Mouse (Mus musculus) CH12.LX (cell line): ENCODE measurements at regions not wholly inside any gene's neighbourhood (a gene's known extent, or its start where the extent isn't known, plus 50 kb on each side); places are given as distances from the start of the nearest gene placed in this dataset.

Experiments used
- DNase-seq: peaks from one replicate; pipeline ENCODE4 v3.0.0-alpha.2; 2013; ENCODE audit errors: extremely low read depth
- H3K27ac ChIP-seq: 2 replicates; pipeline ENCODE4 v1.5.1; 2012; ENCODE audit warnings: low read depth, mild to moderate bottlenecking, control low read depth, moderate library complexity; ENCODE audit not compliant: insufficient read depth
- H3K27me3 ChIP-seq: replicated peaks from 2 replicates; pipeline ENCODE3; 2012; ENCODE audit warnings: inconsistent platforms
- H3K36me3 ChIP-seq, 2 experiments: replicated peaks in 1 of 2; 2 replicates each; pipeline versions ENCODE3 to v1.6.1; 2012; ENCODE audit warnings: inconsistent platforms in 1 of 2, low read length in 1 of 2, mild to moderate bottlenecking in 1 of 2, mixed read lengths in 1 of 2, moderate library complexity in 1 of 2; ENCODE audit not compliant: control insufficient read depth in 1 of 2, insufficient read depth in 1 of 2
- H3K4me1 ChIP-seq, 2 experiments: 2 replicates each; pipeline ENCODE4 v1.6.1; 2012; ENCODE audit warnings: inconsistent platforms in 1 of 2, moderate library complexity in 1 of 2; ENCODE audit not compliant: insufficient read depth in 2 of 2, control insufficient read depth in 1 of 2
- H3K4me2 ChIP-seq: 2 replicates; pipeline ENCODE4 v1.6.1; 2012; ENCODE audit warnings: low read depth, mild to moderate bottlenecking, control low read depth; ENCODE audit not compliant: poor library complexity, insufficient read depth, severe bottlenecking
- H3K4me3 ChIP-seq, 3 experiments: fragments of 150-350 bp in 1 of 3; sonication (generic) in 1 of 3; replicated peaks in 1 of 3; 2 replicates each; pipeline versions ENCODE3 to v1.5.1; 2011 to 2012; ENCODE audit warnings: low read depth in 2 of 3, low read length in 2 of 3, mild to moderate bottlenecking in 2 of 3, moderate library complexity in 2 of 3, control low read depth in 1 of 3, improper control_type of control experiment in 1 of 3, inconsistent platforms in 1 of 3, mixed read lengths in 1 of 3; ENCODE audit not compliant: poor library complexity in 1 of 3
- H3K79me2 ChIP-seq: replicated peaks from 2 replicates; pipeline ENCODE4 v1.6.1; 2012; ENCODE audit warnings: mild to moderate bottlenecking, moderate library complexity; ENCODE audit not compliant: control insufficient read depth, poor library complexity, insufficient read depth, severe bottlenecking; ENCODE audit errors: extremely low read depth
- H3K9ac ChIP-seq: 2 replicates; pipeline ENCODE4 v1.6.1; 2012; ENCODE audit warnings: low read depth, mild to moderate bottlenecking, control low read depth, moderate library complexity; ENCODE audit not compliant: insufficient read depth
- H3K9me3 ChIP-seq: replicated peaks from 2 replicates; pipeline ENCODE3; 2012; ENCODE audit warnings: low read length, inconsistent platforms, mixed read lengths
- BHLHE40 ChIP-seq: IDR thresholded peaks from 2 replicates; pipeline ENCODE4 v1.6.1; 2011; ENCODE audit warnings: mild to moderate bottlenecking, low read depth, low read length, improper control_type of control experiment
- CHD1 ChIP-seq: IDR thresholded peaks from 2 replicates; pipeline ENCODE4 v1.6.1; 2012; ENCODE audit warnings: low read depth, low read length, improper control_type of control experiment, inconsistent platforms
- E2F4 ChIP-seq: IDR thresholded peaks from 2 replicates; pipeline ENCODE4 v1.6.1; 2011; ENCODE audit warnings: low read depth, low read length, improper control_type of control experiment; ENCODE audit not compliant: insufficient replicate concordance
- ELF1 ChIP-seq: IDR thresholded peaks from 2 replicates; pipeline ENCODE4 v1.6.1; 2014; ENCODE audit warnings: low read depth, mild to moderate bottlenecking, inconsistent platforms, low read length, improper control_type of control experiment
- EP300 ChIP-seq: IDR thresholded peaks from 2 replicates; pipeline ENCODE4 v1.6.1; 2011; ENCODE audit warnings: low read length, improper control_type of control experiment
- GABPA ChIP-seq: IDR thresholded peaks from 2 replicates; pipeline ENCODE4 v1.6.1; 2012; ENCODE audit warnings: low read depth, low read length, improper control_type of control experiment, inconsistent platforms; ENCODE audit not compliant: insufficient replicate concordance
- IRF4 ChIP-seq: IDR thresholded peaks from 2 replicates; pipeline ENCODE4 v1.6.1; 2014; ENCODE audit warnings: low read depth, mild to moderate bottlenecking, inconsistent platforms, low read length, improper control_type of control experiment
- MAFK ChIP-seq: IDR thresholded peaks from 2 replicates; pipeline ENCODE4 v1.6.1; 2011; ENCODE audit warnings: low read length, improper control_type of control experiment; ENCODE audit not compliant: insufficient replicate concordance
- MAZ ChIP-seq: IDR thresholded peaks from 2 replicates; pipeline ENCODE4 v1.6.1; 2012; ENCODE audit warnings: low read depth, mild to moderate bottlenecking, inconsistent platforms, low read length, improper control_type of control experiment, moderate library complexity
- PAX5 ChIP-seq: IDR thresholded peaks from 2 replicates; pipeline ENCODE4 v1.6.1; 2012; ENCODE audit warnings: low read length, inconsistent platforms, mixed read lengths
- POLR2AphosphoS2 ChIP-seq: IDR thresholded peaks from 2 replicates; pipeline ENCODE4 v1.6.1; 2011; ENCODE audit warnings: low read depth, low read length, improper control_type of control experiment
- SMC3 ChIP-seq: IDR thresholded peaks from 2 replicates; pipeline ENCODE4 v1.6.1; 2011; ENCODE audit warnings: low read depth, low read length, improper control_type of control experiment
- TBP ChIP-seq: conservative IDR thresholded peaks from 2 replicates; pipeline ENCODE4 v1.6.1; 2011; ENCODE audit warnings: low read depth, low read length, improper control_type of control experiment
- TCF12 ChIP-seq: IDR thresholded peaks from 2 replicates; pipeline ENCODE4 v1.6.1; 2014; ENCODE audit warnings: low read depth, mild to moderate bottlenecking, inconsistent platforms, low read length, improper control_type of control experiment
- UBTF ChIP-seq: IDR thresholded peaks from 2 replicates; pipeline ENCODE4 v1.6.1; 2012; ENCODE audit warnings: low read depth, mild to moderate bottlenecking, inconsistent platforms, low read length, improper control_type of control experiment, moderate library complexity
- dilution Hi-C: fragments of 300-500 bp; cut with MboI; formaldehyde crosslinking; loops from 2 replicates; pipeline ENCODE4 v1.14.3; 2020; ENCODE audit warnings: low sequenced_read_pairs; ENCODE audit not compliant: extremely low pct_unique_long_range_greater_than_20kb, extremely low pct_ligation_motif_present
- in situ Hi-C: fragments of 300-500 bp; cut with MboI; formaldehyde crosslinking; loops from 3 replicates; pipeline ENCODE4 v1.14.3; 2019; ENCODE audit warnings: low sequenced_read_pairs, low pct_ligation_motif_present, low pct_unique_long_range_greater_than_20kb, mixed read lengths

GRCm38 (mm10) chr16:25615229-25615628 is 68.3 kb upstream of the Trp63 start:
- Histone ChIP-seq H3K4me3 (no peak overlapping the region), H3K9ac (no peak overlapping the region), H3K79me2 (no peaks in the 10 kb centered on the region), H3K9me3 (no peaks in the 10 kb centered on the region), H3K27me3 (no peaks in the 10 kb centered on the region), H3K27ac (no peak overlapping the region), H3K4me1 (peaks cover 4 to 9% of the 10 kb centered on the region in 2 experiments), H3K4me2 (no peak overlapping the region), H3K36me3 (no peaks in the 10 kb centered on the region)
- dilution Hi-C loops (no loop called here), in situ Hi-C loops (no loop called here)
- no peak for DNase-seq
- TF ChIP-seq GABPA (no peak), PAX5 (no peak), CHD1 (no peak), TCF12 (no peak), UBTF (no peak), SMC3 (no peak), E2F4 (no peak), MAZ (no peak)

- dilution Hi-C loops, result no loop called here
- no peaks in the 10 kb centered on the region for H3K36me3 ChIP-seq
- no peak overlapping the region for H3K4me3 ChIP-seq
- TF ChIP-seq POLR2AphosphoS2, result no peak
- TF ChIP-seq TBP, result no peak
- no peak overlapping the region for H3K27ac ChIP-seq
- no peak overlapping the region for H3K9ac ChIP-seq
- H3K79me2 ChIP-seq, result no peaks in the 10 kb centered on the region
- no peaks in the 10 kb centered on the region for H3K9me3 ChIP-seq
- no peaks in the 10 kb centered on the region for H3K27me3 ChIP-seq
- H3K4me1 ChIP-seq, result peaks cover 4 to 9% of the 10 kb centered on the region in 2 experiments
- no peak overlapping the region for H3K4me2 ChIP-seq
- in situ Hi-C loops, result no loop called here
- DNase-seq, result no peak
Observed at GRCm38 (mm10) chr16:25615646-25616045, 67.9 kb upstream of the Trp63 start.

- H3K79me2 ChIP-seq, result no peaks in the 10 kb centered on the region
- TF ChIP-seq MAFK, result no peak
- TF ChIP-seq BHLHE40, result peak; percentile 37; the same call in 1 of the 2 replicates
- peak; percentile 50; the same call in 1 of the 2 replicates for TF ChIP-seq IRF4
- 0 out of 2 replicates have a peak, but pooled peaks have one; percentile 61 for TF ChIP-seq EP300
- no peak for TF ChIP-seq ELF1
- peak; percentile 58 for DNase-seq
- no peaks in the 10 kb centered on the region for H3K27me3 ChIP-seq
- H3K4me2 ChIP-seq, result peak overlapping the region; percentile 22; the same call in 1 of the 2 replicates
- no peak overlapping the region for H3K4me3 ChIP-seq
- dilution Hi-C loops, result no loop called here
- no peak overlapping the region for H3K27ac ChIP-seq
- in situ Hi-C loops, result no loop called here
- H3K9ac ChIP-seq, result no peak overlapping the region
- H3K36me3 ChIP-seq, result no peaks in the 10 kb centered on the region
- no peaks in the 10 kb centered on the region for H3K9me3 ChIP-seq
- H3K4me1 ChIP-seq, result peaks cover 9 to 23% of the 10 kb centered on the region in 2 experiments
Observed at GRCm38 (mm10) chr16:25618898-25619297, 64.7 kb upstream of the Trp63 start.
